Mouse (Mus musculus) neural tube, embryonic 14.5 days (tissue): ENCODE measurements around the gene Gm17657. TPM values are rescaled to one million over a fixed set of nuclear protein-coding genes. Genes with fewer than 3 reads are reported as not detected.
A peak's percentile ranks its signal among the peaks of the same experiment; 100 is the strongest.

Experiments
- ATAC-seq: fragments of 200-750 bp; cut with Nextera tagmentation; 2 replicates; pipeline ENCODE4 v1.8.0; 2017; ENCODE audit warnings: low read depth, mild to moderate bottlenecking, moderate TSS enrichment, moderate library complexity
- H3K27ac ChIP-seq: fragments of 300-500 bp; sonication (generic); 2 replicates; pipeline ENCODE4 v1.5.1; 2014; ENCODE audit warnings: low read depth, mild to moderate bottlenecking, control low read depth, low read length, moderate library complexity, mixed read lengths
- H3K27me3 ChIP-seq: fragments of 300-500 bp; sonication (generic); 2 replicates; pipeline ENCODE4 v1.6.1; 2014; ENCODE audit warnings: low read length; ENCODE audit not compliant: control insufficient read depth, insufficient read depth
- H3K36me3 ChIP-seq: fragments of 300-500 bp; sonication (generic); 2 replicates; pipeline ENCODE4 v1.6.1; 2014; ENCODE audit warnings: low read length, mixed read lengths; ENCODE audit not compliant: control insufficient read depth, insufficient read depth
- H3K4me1 ChIP-seq: fragments of 300-500 bp; sonication (generic); 2 replicates; pipeline ENCODE4 v1.6.1; 2014; ENCODE audit warnings: low read length; ENCODE audit not compliant: control insufficient read depth, insufficient read depth
- H3K4me2 ChIP-seq: fragments of 300-500 bp; sonication (generic); 2 replicates; pipeline ENCODE4 v1.6.1; 2014; ENCODE audit warnings: mild to moderate bottlenecking, low read depth, low read length, control low read depth
- H3K4me3 ChIP-seq: fragments of 300-500 bp; sonication (generic); 2 replicates; pipeline ENCODE4 v1.5.1; 2014; ENCODE audit warnings: low read depth, low read length, control low read depth, mixed read lengths
- H3K9ac ChIP-seq: fragments of 300-500 bp; sonication (generic); replicated peaks from 2 replicates; pipeline ENCODE4 v1.6.1; 2014; ENCODE audit warnings: low read depth, mild to moderate bottlenecking, control low read depth, low read length, mixed read lengths
- H3K9me3 ChIP-seq: fragments of 300-500 bp; sonication (generic); 2 replicates; pipeline ENCODE4 v1.6.1; 2016; ENCODE audit warnings: low read length; ENCODE audit not compliant: control insufficient read depth
- whole genome bisulfite sequencing: fragments of 180-500 bp; shearing (Covaris S2); extraction: QIAGEN DNeasy Blood & Tissue Kit; methylation state at CpG from one replicate; pipeline ENCODE4 v1.1.7; 2014; 5-methylcytosine and 5-hydroxymethylcytosine counted together
- polyA plus RNA-seq: library from polyadenylated mRNA; unstranded; fragments of >200 nt; fragmentation: Nextera tagmentation; extraction: Ambion mirVana; gene quantifications from 2 replicates; pipeline ENCODE4 v1.2.1, GENCODE M21; 2014

Gm17657 gene
- polyA plus RNA-seq = not detected in 2 replicates

DNA sequence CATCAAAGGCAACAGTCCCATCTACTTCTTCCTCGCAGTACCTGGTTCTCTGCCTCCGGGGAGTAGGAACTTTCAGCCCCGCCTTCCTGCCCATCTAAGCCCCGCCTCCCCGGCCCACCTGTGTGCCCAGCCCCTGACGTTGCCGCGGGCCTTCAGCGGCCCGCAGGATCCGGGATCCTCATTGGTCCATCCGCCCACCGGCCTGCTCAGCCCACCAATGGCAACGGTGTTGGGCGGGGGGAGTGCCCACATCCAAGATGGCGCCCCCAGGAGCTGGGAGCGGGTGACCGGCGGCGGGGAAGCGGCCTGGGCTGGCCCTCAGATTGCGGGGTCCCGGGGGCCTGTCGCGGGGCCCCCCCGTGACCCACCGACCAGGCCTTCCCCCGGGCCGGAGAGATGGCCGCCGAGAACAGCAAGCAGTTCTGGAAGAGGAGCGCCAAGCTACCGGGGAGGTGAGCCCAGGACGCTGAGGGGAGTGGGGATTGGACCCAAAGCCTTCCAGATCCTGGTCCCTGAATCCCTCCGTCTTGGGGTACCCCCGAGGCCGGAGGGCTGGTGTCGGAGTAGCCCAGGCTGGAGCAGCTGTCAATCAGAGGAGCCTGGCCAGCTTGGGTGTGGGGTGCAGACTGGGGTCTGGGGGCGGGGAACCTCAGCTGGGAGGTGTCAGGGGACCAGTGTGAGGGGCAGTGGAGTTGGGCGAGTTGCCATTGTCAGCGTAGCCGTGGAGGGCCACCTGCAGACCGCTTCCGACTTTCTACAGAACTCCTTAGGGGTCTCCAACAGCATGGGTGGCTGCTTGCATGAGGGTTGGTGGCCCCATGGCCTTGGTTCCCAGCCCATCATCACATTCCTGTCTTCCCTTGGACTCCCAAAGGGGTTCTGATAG, at the start of gene Gm17657, which contains the start of gene Tbc1d22b:
Gm17657 (minus strand) TSS at position 96 of the 886 bp plus-strand sequence.
Tbc1d22b (plus strand) TSS at position 243 of the 886 bp plus-strand sequence.
- Histone ChIP-seq H3K9ac (peak within 1 kb of the TSS; percentile 87), H3K4me2 (peak within 1 kb of the TSS; percentile 96), H3K4me1 (peaks cover 14% of the 10 kb centered on the region), H3K4me3 (peak within 1 kb of the TSS; percentile 94), H3K36me3 (no peaks in the 10 kb centered on the region), H3K9me3 (no peaks in the 10 kb centered on the region), H3K27me3 (no peaks in the 10 kb centered on the region), H3K27ac (peak within 1 kb of the TSS; percentile 25; the same call in 1 of the 2 replicates)
- peak; percentile 99 for ATAC-seq
- under 1% methylated on average over 44 of the region's 44 CpGs for WGBS

DNA sequence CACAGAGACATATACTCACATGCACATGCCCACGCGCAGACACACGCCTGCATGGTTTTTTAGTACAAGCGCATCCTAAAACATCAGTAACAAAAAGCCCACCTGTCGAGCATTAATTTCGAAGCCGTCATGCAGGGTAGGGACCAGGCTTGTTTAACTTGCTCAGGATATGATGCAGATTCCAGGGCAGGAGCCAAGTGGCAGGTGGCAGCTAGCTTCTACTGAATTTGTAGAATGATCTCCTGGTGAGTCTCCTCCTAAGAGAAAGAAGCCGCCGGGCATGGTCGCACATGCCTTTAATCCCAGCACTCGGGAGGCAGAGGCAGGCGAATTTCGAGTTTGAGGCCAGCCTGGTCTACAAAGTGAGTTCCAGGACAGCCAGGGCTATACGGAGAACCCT, 49.6 kb upstream of the Gm17657 start:
- ATAC-seq = no peak
- no peaks in the 10 kb centered on the region for H3K9me3 ChIP-seq
- 94% methylated on average over 14 of the region's 14 CpGs for WGBS
- no peak overlapping the region for H3K9ac ChIP-seq
- no peaks in the 10 kb centered on the region for H3K4me1 ChIP-seq
- no peak overlapping the region for H3K4me2 ChIP-seq
- peaks cover 17% of the 10 kb centered on the region for H3K36me3 ChIP-seq
- no peaks in the 10 kb centered on the region for H3K27me3 ChIP-seq
- H3K4me3 ChIP-seq = no peak overlapping the region
- H3K27ac ChIP-seq = no peak overlapping the region

DNA sequence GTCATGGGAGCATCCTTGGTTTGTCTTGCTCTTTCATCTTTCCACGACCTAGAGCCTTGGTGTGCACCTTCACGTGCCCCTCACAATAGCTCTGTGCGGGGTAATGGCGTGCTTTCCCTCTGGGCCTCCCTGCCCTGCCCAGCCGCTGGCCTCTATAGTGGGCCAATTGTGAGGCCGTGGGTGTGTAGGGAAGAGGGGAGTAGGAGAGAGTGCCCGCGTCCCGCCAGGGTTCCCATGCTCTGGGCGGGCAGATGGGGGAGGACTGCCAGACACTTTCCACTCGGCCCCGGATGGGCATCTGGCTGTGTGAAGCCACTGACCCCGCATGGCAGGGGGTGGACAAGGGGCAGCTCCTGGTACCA, 47.3 kb upstream of the Gm17657 start:
- H3K4me2 ChIP-seq = no peak overlapping the region
- no peak overlapping the region for H3K4me3 ChIP-seq
- WGBS = 49% methylated on average over 13 of the region's 13 CpGs
- H3K9me3 ChIP-seq = no peaks in the 10 kb centered on the region
- 0 out of 2 replicates have a peak, but pooled peaks have one; percentile 41 for ATAC-seq
- no peaks in the 10 kb centered on the region for H3K4me1 ChIP-seq
- H3K27me3 ChIP-seq = no peaks in the 10 kb centered on the region
- H3K27ac ChIP-seq = no peak overlapping the region
- H3K9ac ChIP-seq = no peak overlapping the region
- peaks cover 15% of the 10 kb centered on the region; the same call in 1 of the 2 replicates for H3K36me3 ChIP-seq

DNA sequence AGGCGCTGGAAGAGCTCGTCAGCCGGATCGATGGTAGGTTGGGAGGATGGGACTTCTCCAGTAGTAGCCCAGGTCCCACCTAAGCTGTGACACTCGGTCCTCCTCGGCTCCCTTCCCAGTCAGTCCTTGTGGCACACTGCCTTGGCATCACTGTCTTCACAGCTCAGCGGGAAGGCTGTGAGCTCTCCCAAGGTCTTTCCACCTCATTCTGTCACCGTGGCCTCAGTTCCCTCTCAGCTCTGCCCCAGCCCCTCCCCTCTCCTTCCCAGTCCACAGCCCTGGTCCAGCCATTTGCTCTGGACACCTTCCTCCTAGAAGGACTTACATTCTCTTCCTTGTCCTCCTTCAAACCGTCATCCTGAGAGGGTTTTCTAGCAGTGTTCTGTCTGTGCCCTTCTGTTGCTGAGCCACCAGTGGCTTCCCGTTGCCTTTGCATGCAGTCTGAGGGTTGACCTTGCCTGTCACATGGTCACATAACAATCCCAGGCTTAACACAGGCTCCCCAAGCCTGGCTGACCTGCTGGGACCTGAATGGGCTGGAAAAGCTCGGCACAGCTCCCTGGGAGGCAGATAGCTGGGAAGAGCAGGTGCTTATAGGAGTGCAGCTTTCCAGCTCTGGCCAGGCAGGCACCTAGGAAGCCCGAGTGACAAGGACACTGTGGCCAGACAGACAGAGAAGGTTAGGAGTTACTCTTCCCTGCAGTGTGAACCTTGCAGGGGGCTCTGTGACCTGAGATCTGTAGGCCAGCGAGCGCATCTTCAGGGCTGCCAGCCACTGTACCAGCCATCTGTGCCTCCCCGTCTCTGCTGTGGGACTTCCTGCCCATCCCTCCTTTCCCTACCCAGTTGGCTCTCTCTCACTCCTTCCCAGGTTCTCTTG, 46.7 kb upstream of the Gm17657 start:
- Histone ChIP-seq H3K9ac (no peak overlapping the region), H3K27ac (no peak overlapping the region), H3K36me3 (peaks cover 15% of the 10 kb centered on the region; the same call in 1 of the 2 replicates), H3K27me3 (no peaks in the 10 kb centered on the region), H3K4me1 (no peaks in the 10 kb centered on the region), H3K4me2 (no peak overlapping the region), H3K9me3 (no peaks in the 10 kb centered on the region), H3K4me3 (no peak overlapping the region)
- WGBS = 79% methylated on average over 15 of the region's 15 CpGs
- ATAC-seq = 0 out of 2 replicates have a peak, but pooled peaks have one; percentile 9

DNA sequence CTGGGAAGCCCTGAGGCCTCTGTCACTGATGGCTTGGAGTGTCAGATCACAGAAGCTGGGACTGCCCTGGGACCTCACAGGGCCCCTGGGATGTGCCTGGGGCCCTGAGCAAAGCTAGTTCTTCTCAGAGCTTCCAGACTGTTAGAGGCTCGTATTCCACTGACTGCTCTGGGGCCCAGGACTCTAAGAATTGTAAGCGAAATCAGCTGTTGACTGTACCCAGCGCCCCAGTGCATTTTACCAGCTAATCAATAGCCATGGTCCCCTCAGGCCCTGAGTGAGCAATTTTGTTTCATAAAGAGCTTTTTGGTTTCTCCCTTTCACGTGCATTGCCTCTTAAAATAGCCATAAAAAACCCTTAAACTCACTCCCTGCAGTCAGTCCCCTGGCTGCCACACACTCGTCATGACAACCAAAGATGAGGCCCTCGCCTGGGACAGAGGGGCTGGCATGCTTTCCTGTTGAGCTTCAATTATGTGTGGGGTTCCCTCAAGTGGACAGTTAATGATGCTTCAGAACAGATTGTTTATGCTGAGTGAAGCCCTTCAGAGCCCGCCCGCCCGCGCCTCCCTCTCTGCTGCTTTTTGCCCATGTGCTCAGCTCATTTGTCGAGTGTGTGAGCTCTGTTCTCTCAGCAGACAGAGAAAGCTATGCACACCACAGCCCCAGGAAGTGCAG, 39.9 kb upstream of the Gm17657 start:
- H3K4me2 ChIP-seq = no peak overlapping the region
- H3K9ac ChIP-seq = no peak overlapping the region
- no peaks in the 10 kb centered on the region for H3K9me3 ChIP-seq
- no peak overlapping the region for H3K4me3 ChIP-seq
- H3K36me3 ChIP-seq = peaks cover under 1% of the 10 kb centered on the region; the same call in 1 of the 2 replicates
- peak overlapping the region; percentile 55 for H3K27ac ChIP-seq
- H3K4me1 ChIP-seq = peaks cover 13% of the 10 kb centered on the region
- H3K27me3 ChIP-seq = no peaks in the 10 kb centered on the region
- WGBS = 11% methylated on average over 11 of the region's 11 CpGs
- ATAC-seq = peak; percentile 80

DNA sequence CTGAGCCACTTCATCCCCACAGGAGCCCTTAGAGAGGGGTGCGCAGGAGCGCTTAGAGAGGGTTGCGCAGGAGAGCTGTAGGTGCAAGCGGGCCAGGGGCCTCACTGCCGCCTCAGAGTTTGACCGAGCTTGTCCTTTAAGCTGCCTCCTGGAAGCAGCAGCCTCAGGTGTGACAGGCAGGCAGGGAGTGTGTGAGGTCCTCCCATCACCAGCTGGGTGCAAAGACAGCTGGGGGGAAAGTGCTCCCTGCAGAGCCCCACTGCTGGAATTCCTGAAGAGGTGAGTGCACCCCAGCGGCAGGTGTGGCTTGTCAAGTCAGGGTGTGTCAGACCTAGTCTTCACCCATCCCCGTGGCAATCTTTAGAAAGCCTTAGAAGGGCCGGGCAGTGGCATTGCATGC, 37.5 kb upstream of the Gm17657 start:
- WGBS = 96% methylated on average over 9 of the region's 9 CpGs
- Histone ChIP-seq H3K36me3 (peaks cover 5% of the 10 kb centered on the region), H3K9me3 (no peaks in the 10 kb centered on the region), H3K27ac (no peak overlapping the region), H3K4me2 (no peak overlapping the region), H3K9ac (no peak overlapping the region), H3K27me3 (no peaks in the 10 kb centered on the region), H3K4me3 (no peak overlapping the region), H3K4me1 (peaks cover 13% of the 10 kb centered on the region)
- ATAC-seq = no peak

DNA sequence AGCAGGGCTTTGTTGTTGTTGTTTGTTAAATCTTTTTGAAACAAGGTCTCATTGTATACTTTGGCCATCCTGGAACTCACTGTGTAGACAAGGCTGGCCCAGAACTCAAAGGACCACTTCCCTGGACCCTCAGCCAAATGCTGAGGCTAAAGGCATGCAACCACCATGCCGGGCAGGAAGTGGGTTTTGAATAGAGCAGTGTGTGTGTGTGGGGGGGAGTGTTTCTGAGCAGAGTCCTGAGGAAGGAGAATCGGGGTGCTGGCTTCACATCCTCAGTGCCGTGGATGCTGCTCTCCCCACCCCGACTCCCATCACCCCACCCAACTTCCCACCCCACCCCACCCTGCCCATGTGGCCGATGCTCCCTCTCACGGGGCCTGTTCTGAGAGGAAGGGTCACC, 36.0 kb upstream of the Gm17657 start:
- Histone ChIP-seq H3K9me3 (no peaks in the 10 kb centered on the region), H3K27ac (no peak overlapping the region), H3K27me3 (no peaks in the 10 kb centered on the region), H3K4me2 (no peak overlapping the region), H3K4me1 (peaks cover 13% of the 10 kb centered on the region), H3K36me3 (peaks cover 9% of the 10 kb centered on the region), H3K4me3 (no peak overlapping the region), H3K9ac (no peak overlapping the region)
- WGBS = 90% methylated on average over 6 of the region's 6 CpGs
- ATAC-seq = no peak

DNA sequence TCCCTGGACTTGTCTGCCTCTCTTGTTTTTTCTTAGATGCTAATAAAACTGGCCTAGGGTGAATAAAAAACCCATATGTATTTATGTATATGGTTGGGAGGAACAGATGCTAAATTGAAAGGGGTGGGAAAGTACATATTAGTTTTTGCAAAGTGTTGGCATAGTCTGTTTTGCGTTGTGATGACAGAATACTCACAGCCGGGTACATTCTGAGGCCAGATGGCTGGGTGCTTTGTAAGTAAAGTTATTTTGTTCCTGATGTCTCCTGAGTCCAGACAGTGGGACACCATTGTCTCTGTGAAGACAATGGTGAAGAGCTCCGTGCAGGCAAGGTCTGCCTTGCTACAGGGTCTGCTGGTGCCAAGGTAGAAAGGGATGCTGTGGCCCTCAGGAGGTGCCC, 35.3 kb upstream of the Gm17657 start:
- no peak for ATAC-seq
- peaks cover 11% of the 10 kb centered on the region for H3K4me1 ChIP-seq
- peaks cover 15% of the 10 kb centered on the region for H3K36me3 ChIP-seq
- no peak overlapping the region for H3K4me2 ChIP-seq
- no peak overlapping the region for H3K9ac ChIP-seq
- no peaks in the 10 kb centered on the region for H3K9me3 ChIP-seq
- no peaks in the 10 kb centered on the region for H3K27me3 ChIP-seq
- no peak overlapping the region for H3K4me3 ChIP-seq
- no peak overlapping the region for H3K27ac ChIP-seq
- WGBS = 79% methylated on average over 3 of the region's 3 CpGs
